Mouse (Mus musculus): Measurements from ENCODE around the gene Top2a. TPM values are rescaled to one million over a fixed set of nuclear protein-coding genes. Genes with fewer than 3 reads are reported as not detected.

Top2a gene
- polyA plus RNA-seq, 1 experiment from 2014 or later = 196 TPM

DNA sequence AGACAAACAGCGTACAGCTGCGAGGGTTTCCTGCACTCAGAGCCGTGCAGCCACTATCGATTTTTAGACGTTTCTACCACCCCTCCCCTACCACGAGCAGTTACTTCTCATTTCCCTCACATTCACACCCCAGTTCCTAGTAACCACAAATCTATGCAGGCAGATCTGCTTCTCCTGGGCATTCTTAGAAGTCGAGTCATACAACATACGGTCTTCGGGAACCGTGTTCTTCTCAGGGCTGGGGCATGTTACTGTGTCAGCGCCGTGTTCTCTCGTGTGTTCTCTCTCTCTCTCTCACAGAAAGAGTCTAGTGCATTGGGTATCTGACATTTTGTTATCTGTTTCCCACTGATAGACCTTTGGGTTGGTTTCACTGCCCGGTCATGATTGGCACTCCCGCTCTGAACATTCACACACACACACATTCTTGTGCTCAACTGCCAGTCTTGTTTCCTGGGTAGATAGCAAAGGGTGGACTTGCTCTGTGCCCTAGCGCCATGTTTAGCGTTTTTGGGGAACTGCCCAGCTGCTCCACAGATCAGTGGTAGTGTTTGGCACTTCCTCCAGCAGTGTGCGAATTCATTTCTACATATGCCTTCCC, 75.9 kb downstream of the Top2a start:
- Histone ChIP-seq H3K36me3 (peaks cover 34% of the 10 kb centered on the region), H3K27ac (ENCODE audit: poor library complexity, severe bottlenecking) (peak overlapping the region; percentile 37; the same call in 1 of the 2 replicates), H3K4me2 (peak overlapping the region; percentile 12)

DNA sequence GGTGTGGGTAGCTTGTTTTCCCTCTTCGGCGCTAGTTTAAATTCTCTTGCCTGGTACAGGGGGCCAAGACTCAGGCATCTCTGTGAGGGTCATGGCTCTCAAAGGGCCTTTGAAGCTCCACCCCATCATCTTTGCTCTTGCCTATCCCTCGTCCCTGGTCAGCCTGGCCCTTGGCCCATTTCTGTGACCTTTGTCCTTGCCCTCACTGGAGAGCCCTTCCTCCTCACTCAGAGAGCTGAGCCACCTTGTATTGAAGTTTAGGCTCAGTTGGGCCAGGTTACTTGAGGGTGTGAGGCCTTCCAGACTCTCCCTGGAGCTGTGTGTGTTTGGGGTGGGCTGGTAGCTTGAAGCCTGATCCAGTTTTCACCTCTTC, 78.4 kb downstream of the Top2a start:
- no peak for ATAC-seq (ENCODE audit: insufficient number of reproducible peaks, low FRiP score)
- Histone ChIP-seq H3K4me2 (no peak overlapping the region), H3K4me3 (no peak overlapping the region), H3K9ac (0 out of 2 replicates have a peak overlapping the region, but pooled peaks have one; percentile 92), H3K4me1 (replicated peaks) (peaks cover 96% of the 10 kb centered on the region), H3K9me3 (replicated peaks) (no peaks in the 10 kb centered on the region), H3K27ac (ENCODE audit: poor library complexity, severe bottlenecking) (0 out of 2 replicates have a peak overlapping the region, but pooled peaks have one; percentile 28), H3K27me3 (replicated peaks) (no peaks in the 10 kb centered on the region), H3K36me3 (peaks cover 15% of the 10 kb centered on the region)
- WGBS = 51% methylated on average over 3 of the region's 3 CpGs

More for the DNA sequence above, 75.9 kb downstream of the Top2a start:
- Histone ChIP-seq H3K27me3 (replicated peaks) (no peaks in the 10 kb centered on the region), H3K4me1 (replicated peaks) (peaks cover 91% of the 10 kb centered on the region), H3K4me3 (no peak overlapping the region), H3K9me3 (replicated peaks) (no peaks in the 10 kb centered on the region), H3K9ac (no peak overlapping the region)
- WGBS = 49% methylated on average over 18 of the region's 18 CpGs
- no peak for ATAC-seq (ENCODE audit: insufficient number of reproducible peaks, low FRiP score)

DNA sequence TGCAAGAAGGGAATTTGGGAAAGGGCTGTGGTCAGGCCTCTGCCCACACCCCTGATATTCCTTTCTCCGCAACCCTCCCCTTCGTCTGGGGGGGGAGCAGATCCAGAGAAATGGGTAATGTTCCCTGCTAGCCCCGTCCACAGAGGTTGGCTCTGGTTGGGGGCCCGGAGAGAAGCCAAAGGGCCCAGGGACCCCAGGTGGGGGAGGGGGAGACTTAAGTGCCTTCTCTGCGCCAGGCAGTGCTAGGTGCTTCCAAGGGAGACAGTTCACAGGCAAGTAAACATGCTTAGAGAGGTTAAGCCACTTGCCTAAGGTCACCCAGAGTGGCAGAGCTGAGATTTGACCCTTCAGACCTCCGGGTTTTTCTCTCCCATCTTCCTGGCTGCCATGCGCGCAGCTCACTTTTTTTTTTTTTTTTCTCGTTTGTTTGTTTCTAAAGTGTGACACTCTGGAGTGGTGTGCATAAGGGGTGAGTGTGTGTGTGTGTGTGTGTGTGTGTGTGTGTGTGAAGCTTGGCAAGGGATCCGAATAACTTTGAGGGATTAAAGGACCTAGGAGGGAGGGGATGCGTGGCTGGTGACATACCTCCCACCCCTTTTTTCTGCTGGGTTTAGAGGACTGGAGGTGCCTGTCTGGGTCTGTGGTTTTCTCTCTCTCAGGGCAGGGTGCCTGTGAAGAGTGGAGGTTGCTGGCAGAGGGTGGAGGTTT, 78.9 kb downstream of the Top2a start:
- Histone ChIP-seq H3K36me3 (peaks cover 10% of the 10 kb centered on the region), H3K9ac (peak overlapping the region; percentile 92), H3K27me3 (replicated peaks) (no peaks in the 10 kb centered on the region), H3K4me1 (replicated peaks) (peaks cover 96% of the 10 kb centered on the region), H3K4me3 (no peak overlapping the region), H3K9me3 (replicated peaks) (no peaks in the 10 kb centered on the region), H3K27ac (ENCODE audit: poor library complexity, severe bottlenecking) (peak overlapping the region; percentile 100), H3K4me2 (peak overlapping the region; percentile 87)
- ATAC-seq (ENCODE audit: insufficient number of reproducible peaks, low FRiP score) = no peak
- 38% methylated on average over 11 of the region's 11 CpGs for WGBS

DNA sequence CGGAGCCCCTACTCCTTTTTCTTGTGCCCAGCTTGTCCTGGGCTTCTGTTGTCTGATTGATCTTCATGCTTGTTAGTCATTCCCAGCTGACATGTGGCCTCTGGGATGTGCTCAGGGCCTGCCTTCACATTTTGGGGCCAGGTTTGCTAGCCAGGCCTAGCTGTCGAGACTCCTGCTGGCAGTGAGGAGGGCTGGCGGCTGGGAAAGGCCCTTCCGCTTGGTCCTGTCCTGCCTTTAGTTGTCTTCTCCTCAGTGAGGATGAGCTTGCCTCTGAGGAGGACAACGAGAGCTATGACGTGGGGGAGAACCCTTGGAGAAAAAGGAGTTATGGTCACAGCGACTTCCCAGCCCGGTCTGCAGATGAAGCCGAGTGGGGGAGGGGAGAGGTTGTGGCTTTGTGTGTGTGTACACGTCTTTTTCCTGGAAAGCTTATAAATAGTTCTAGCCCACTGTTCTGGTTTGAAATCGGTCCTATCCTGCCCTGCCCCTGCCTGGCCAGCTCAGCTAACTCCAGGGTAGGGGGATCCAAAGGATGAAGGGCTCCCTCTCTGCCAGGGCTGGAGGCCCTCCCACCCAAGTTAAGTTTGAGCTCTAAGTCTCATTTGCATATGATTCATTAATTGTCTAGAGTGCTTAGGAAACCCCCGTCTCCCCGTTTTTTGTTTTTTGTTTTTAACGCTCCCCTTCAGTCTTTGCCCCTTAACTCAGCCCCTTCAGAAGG, 80.1 kb downstream of the Top2a start:
- no peak for ATAC-seq (ENCODE audit: insufficient number of reproducible peaks, low FRiP score)
- Histone ChIP-seq H3K4me1 (replicated peaks) (peaks cover 96% of the 10 kb centered on the region), H3K4me2 (peak overlapping the region; percentile 87), H3K9me3 (replicated peaks) (no peaks in the 10 kb centered on the region), H3K36me3 (0 out of 2 replicates have a peak, but pooled peaks cover 1% of the 10 kb centered on the region), H3K27ac (ENCODE audit: poor library complexity, severe bottlenecking) (peak overlapping the region; percentile 100), H3K9ac (peak overlapping the region; percentile 92), H3K27me3 (replicated peaks) (no peaks in the 10 kb centered on the region), H3K4me3 (0 out of 2 replicates have a peak overlapping the region, but pooled peaks have one; percentile 2)
- 34% methylated on average over 14 of the region's 14 CpGs for WGBS

Other genes starting within 250 kb of the Top2a start
- 6.4 TPM in 2 replicates for gene Nr1d1, start 248.9 kb downstream of the Top2a start, polyA plus RNA-seq (2016; fragmentation: Nextera tagmentation; extraction: Ambion mirVana)
- 20.3 and 21.4 TPM in 2 replicates for gene Msl1, start 228.7 kb downstream of the Top2a start, polyA plus RNA-seq (2016; fragmentation: Nextera tagmentation; extraction: Ambion mirVana)
- 31.8 and 33.3 TPM in 2 replicates for gene Casc3, start 219.3 kb downstream of the Top2a start, polyA plus RNA-seq (2016; fragmentation: Nextera tagmentation; extraction: Ambion mirVana)
- gene Rapgefl1, start 187.4 kb downstream of the Top2a start, polyA plus RNA-seq (2016; fragmentation: Nextera tagmentation; extraction: Ambion mirVana) = 0.51 and 1.0 TPM in 2 replicates
- 3.0 and 3.3 TPM in 2 replicates for gene Wipf2, start 160.6 kb downstream of the Top2a start, polyA plus RNA-seq (2016; fragmentation: Nextera tagmentation; extraction: Ambion mirVana)
- gene Cdc6, start 116.4 kb downstream of the Top2a start, polyA plus RNA-seq (2016; fragmentation: Nextera tagmentation; extraction: Ambion mirVana) = 27.0 and 27.7 TPM in 2 replicates
- 33.8 and 35.1 TPM in 2 replicates for gene Rara, start 96.4 kb downstream of the Top2a start, polyA plus RNA-seq (2016; fragmentation: Nextera tagmentation; extraction: Ambion mirVana)
- gene Gjd3, start 41.2 kb downstream of the Top2a start, polyA plus RNA-seq (2016; fragmentation: Nextera tagmentation; extraction: Ambion mirVana) = 3.5 and 3.9 TPM in 2 replicates
- 371 and 382 TPM in 2 replicates for gene Igfbp4, start 17.1 kb upstream of the Top2a start, polyA plus RNA-seq (2016; fragmentation: Nextera tagmentation; extraction: Ambion mirVana)
- gene Tns4, start 65.1 kb upstream of the Top2a start, polyA plus RNA-seq (2016; fragmentation: Nextera tagmentation; extraction: Ambion mirVana) = 0.05 and 0.11 TPM in 2 replicates
- gene Ccr7, start 130.9 kb upstream of the Top2a start, polyA plus RNA-seq (2016; fragmentation: Nextera tagmentation; extraction: Ambion mirVana) = 0.08 TPM in 1 of 2 replicates, not detected in the other
- gene Smarce1, start 206.8 kb upstream of the Top2a start, polyA plus RNA-seq (2016; fragmentation: Nextera tagmentation; extraction: Ambion mirVana) = 178 and 181 TPM in 2 replicates
- 1.6 TPM in 2 replicates for gene Krt222, start 219.9 kb upstream of the Top2a start, polyA plus RNA-seq (2016; fragmentation: Nextera tagmentation; extraction: Ambion mirVana)